Mouse (Mus musculus) lung, adult 2 months (tissue): ENCODE measurements around the gene Tmem160.

Experiments used
- CTCF ChIP-seq: fragments of 200-500 bp; IDR thresholded peaks from 2 replicates; pipeline ENCODE4 v1.5.1; 2011; ENCODE audit warnings: mild to moderate bottlenecking, low read length, control low read depth; ENCODE audit not compliant: insufficient read depth
- POLR2A ChIP-seq: fragments of 200-500 bp; IDR thresholded peaks from 2 replicates; pipeline ENCODE4 v1.6.1; 2011; ENCODE audit warnings: low read depth, mild to moderate bottlenecking, control low read depth, low read length, borderline replicate concordance; ENCODE audit errors: extremely low read depth

GRCm38 (mm10) chr7:16496260-16496659, 43.7 kb downstream of the Tmem160 start:
- no peak for TF ChIP-seq CTCF
- no peak for TF ChIP-seq POLR2A
